Mouse (Mus musculus) CD4-positive, CD25-positive, alpha-beta regulatory T cell, adult 9 weeks (primary cell): Measurements from ENCODE around the gene Abraxas1. TPM values are rescaled to one million over a fixed set of nuclear protein-coding genes. Genes with fewer than 3 reads are reported as not detected.

ENCODE experiments used
- polyA plus RNA-seq: library from polyadenylated mRNA; unstranded; fragments of 100-300 nt; shearing (Covaris generic); gene quantifications from one replicate; pipeline ENCODE4 v1.2.1, GENCODE M21; 2017

The Abraxas1 gene
- polyA plus RNA-seq, result 31.5 TPM

GRCm38 (mm10) chr5:100820483-100821184, at the start of gene Abraxas1:
TSS of gene Abraxas1 (minus strand) at chr5:100820965.

DNA sequence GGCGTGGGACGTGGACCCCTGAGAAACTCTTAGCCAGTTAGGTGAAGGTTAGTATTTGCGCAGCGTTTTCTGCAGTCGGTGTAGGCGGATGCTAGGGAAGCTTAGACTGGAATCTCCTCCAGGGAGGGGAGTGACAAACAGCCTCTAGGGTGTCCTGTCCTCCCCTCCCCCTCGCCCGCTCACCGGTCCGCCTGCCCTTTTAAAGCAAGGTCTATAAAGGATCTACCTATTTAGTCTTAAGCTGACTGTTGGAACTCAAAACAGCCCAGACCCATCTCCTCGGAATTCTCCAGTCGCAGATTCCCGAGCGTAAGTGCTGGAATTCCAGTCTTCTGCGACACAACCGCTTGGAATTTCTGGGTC, 24.7 kb upstream of the Abraxas1 start, which contains the start of gene Gpat3:
Gene Gpat3 (plus strand): TSS at position 229 of the 363 bp plus-strand sequence.

GRCm38 (mm10) chr5:100798165-100798860, 22.5 kb downstream of the Abraxas1 start, which contains the start of the genes Helq and Mrps18c:
TSS of gene Helq (minus strand) at chr5:100798598.
TSS of gene Mrps18c (plus strand) at chr5:100798627.

Other genes starting within 250 kb of the Abraxas1 start
- gene Plac8, start 248.7 kb downstream of the Abraxas1 start, polyA plus RNA-seq, result 12.9 TPM
- 6.2 TPM for gene Coq2, start 145.8 kb downstream of the Abraxas1 start, polyA plus RNA-seq
- 0.86 TPM for gene Hpse, start 101.2 kb downstream of the Abraxas1 start, polyA plus RNA-seq
- 25.9 TPM for gene Helq, start 22.4 kb downstream of the Abraxas1 start, polyA plus RNA-seq
- gene Mrps18c, start 22.3 kb downstream of the Abraxas1 start, polyA plus RNA-seq, result 156 TPM
- gene Gpat3, start 24.7 kb upstream of the Abraxas1 start, polyA plus RNA-seq, result 1.7 TPM